Mouse (Mus musculus) intestine, postnatal 0 days (tissue): ENCODE results near the gene Hao1. TPM values are rescaled to one million over a fixed set of nuclear protein-coding genes. Genes with fewer than 3 reads are reported as not detected.

Experiments
- ATAC-seq: fragments of 200-750 bp; cut with Nextera tagmentation; 2 replicates; pipeline ENCODE4 v1.8.0; 2017; ENCODE audit warnings: mild to moderate bottlenecking, moderate TSS enrichment, moderate library complexity
- H3K27ac ChIP-seq: fragments of 300-500 bp; sonication (generic); 2 replicates; pipeline ENCODE4 v1.5.1; 2014; ENCODE audit warnings: mild to moderate bottlenecking, low read depth, low read length, moderate library complexity
- H3K27me3 ChIP-seq: fragments of 300-500 bp; sonication (generic); replicated peaks from 2 replicates; pipeline ENCODE4 v1.6.1; 2014; ENCODE audit warnings: low read length, mixed read lengths; ENCODE audit not compliant: control insufficient read depth, insufficient read depth
- H3K36me3 ChIP-seq: fragments of 300-500 bp; sonication (generic); 2 replicates; pipeline ENCODE4 v1.6.1; 2014; ENCODE audit warnings: mild to moderate bottlenecking, moderate library complexity; ENCODE audit not compliant: control insufficient read depth, insufficient read depth
- H3K4me1 ChIP-seq: fragments of 300-500 bp; sonication (generic); replicated peaks from 2 replicates; pipeline ENCODE4 v1.6.1; 2014; ENCODE audit warnings: antibody characterized with exemption, low read length, mixed read lengths; ENCODE audit not compliant: control insufficient read depth, insufficient read depth
- H3K4me2 ChIP-seq: fragments of 300-500 bp; sonication (generic); replicated peaks from 2 replicates; pipeline ENCODE4 v1.6.1; 2014; ENCODE audit warnings: low read depth, mild to moderate bottlenecking, moderate library complexity
- H3K4me3 ChIP-seq: fragments of 300-500 bp; sonication (generic); 2 replicates; pipeline ENCODE4 v1.5.1; 2014; ENCODE audit warnings: low read depth, low read length
- H3K9ac ChIP-seq: fragments of 300-500 bp; sonication (generic); 2 replicates; pipeline ENCODE4 v1.6.1; 2014; ENCODE audit warnings: mild to moderate bottlenecking, low read depth, low read length
- H3K9me3 ChIP-seq: fragments of 300-500 bp; sonication (generic); 2 replicates; pipeline ENCODE4 v1.6.1; 2016; ENCODE audit warnings: mixed run types; ENCODE audit not compliant: control insufficient read depth
- CTCF ChIP-seq: sonication (generic); IDR thresholded peaks from 2 replicates; pipeline ENCODE4 v1.5.1; 2016; ENCODE audit warnings: low read depth, mild to moderate bottlenecking, control low read depth, antibody characterized with exemption, moderate library complexity
- WGBS: fragments of 180-500 bp; shearing (Covaris S2); extraction: QIAGEN DNeasy Blood & Tissue Kit; methylation state at CpG from one replicate; pipeline ENCODE4 v1.1.7; 2014; 5-methylcytosine and 5-hydroxymethylcytosine counted together
- polyA plus RNA-seq: library from polyadenylated mRNA; unstranded; fragments of >200 nt; fragmentation: Nextera tagmentation; extraction: Ambion mirVana; gene quantifications from 2 replicates; pipeline ENCODE4 v1.2.1, GENCODE M21; 2015

Gene Hao1
- 0.07 and 0.09 TPM in 2 replicates for polyA plus RNA-seq

GRCm38 (mm10) chr2:134554221-134554727, at the start of gene Hao1:
Gene Hao1, minus strand, starts transcription at chr2:134554368.
- no peaks in the 10 kb centered on the region for H3K36me3 ChIP-seq
- 54% methylated on average over 8 of the region's 8 CpGs for WGBS
- H3K9ac ChIP-seq: no peak within 1 kb of the TSS
- H3K4me1 ChIP-seq: no peaks in the 10 kb centered on the region
- no peak within 1 kb of the TSS for H3K27ac ChIP-seq
- no peaks in the 10 kb centered on the region for H3K9me3 ChIP-seq
- no peak within 1 kb of the TSS for H3K4me3 ChIP-seq
- H3K27me3 ChIP-seq: no peaks in the 10 kb centered on the region
- no peak within 1 kb of the TSS for H3K4me2 ChIP-seq
- ATAC-seq: no peak
- no peak for TF ChIP-seq CTCF

- H3K4me2 ChIP-seq: no peak overlapping the region
- H3K36me3 ChIP-seq: no peaks in the 10 kb centered on the region
- no peak overlapping the region for H3K4me3 ChIP-seq
- no peaks in the 10 kb centered on the region for H3K4me1 ChIP-seq
- no peak overlapping the region for H3K27ac ChIP-seq
- H3K9ac ChIP-seq: no peak overlapping the region
- H3K27me3 ChIP-seq: no peaks in the 10 kb centered on the region
- no peaks in the 10 kb centered on the region for H3K9me3 ChIP-seq
- no peak for ATAC-seq
- no peak for TF ChIP-seq CTCF
- 93% methylated on average over 6 of the region's 6 CpGs for WGBS
These were observed 37.0 kb upstream of the Hao1 start for GRCm38 (mm10) chr2:134591081-134591694.

- Histone ChIP-seq H3K9ac (no peak overlapping the region), H3K4me1 (no peaks in the 10 kb centered on the region), H3K27me3 (no peaks in the 10 kb centered on the region), H3K9me3 (no peaks in the 10 kb centered on the region), H3K27ac (no peak overlapping the region), H3K4me3 (no peak overlapping the region), H3K36me3 (no peaks in the 10 kb centered on the region), H3K4me2 (no peak overlapping the region)
- WGBS: 67% methylated on average over 4 of the region's 4 CpGs
- no peak for ATAC-seq
- TF ChIP-seq CTCF: no peak
These were observed 31.1 kb upstream of the Hao1 start for GRCm38 (mm10) chr2:134585243-134585642.

- Histone ChIP-seq H3K9me3 (no peaks in the 10 kb centered on the region), H3K4me2 (no peak overlapping the region), H3K27ac (no peak overlapping the region), H3K9ac (no peak overlapping the region), H3K4me3 (no peak overlapping the region), H3K27me3 (no peaks in the 10 kb centered on the region), H3K36me3 (no peaks in the 10 kb centered on the region), H3K4me1 (no peaks in the 10 kb centered on the region)
- WGBS: 38% methylated on average over 3 of the region's 3 CpGs
- no peak for TF ChIP-seq CTCF
- ATAC-seq: no peak
These were observed 5.3 kb upstream of the Hao1 start for GRCm38 (mm10) chr2:134559422-134559821.

- H3K27ac ChIP-seq: no peak overlapping the region
- no peaks in the 10 kb centered on the region for H3K9me3 ChIP-seq
- no peak for TF ChIP-seq CTCF
- H3K27me3 ChIP-seq: no peaks in the 10 kb centered on the region
- no peak overlapping the region for H3K4me3 ChIP-seq
- H3K36me3 ChIP-seq: no peaks in the 10 kb centered on the region
- no peak overlapping the region for H3K4me2 ChIP-seq
- no peaks in the 10 kb centered on the region for H3K4me1 ChIP-seq
- H3K9ac ChIP-seq: no peak overlapping the region
- no peak for ATAC-seq
These were observed 1.8 kb downstream of the Hao1 start for GRCm38 (mm10) chr2:134552358-134552757.

- H3K27me3 ChIP-seq: no peaks in the 10 kb centered on the region
- peak; percentile 84 for TF ChIP-seq CTCF
- no peak overlapping the region for H3K4me2 ChIP-seq
- no peak overlapping the region for H3K9ac ChIP-seq
- H3K36me3 ChIP-seq: no peaks in the 10 kb centered on the region
- no peaks in the 10 kb centered on the region for H3K4me1 ChIP-seq
- no peak overlapping the region for H3K27ac ChIP-seq
- no peaks in the 10 kb centered on the region for H3K9me3 ChIP-seq
- 19% methylated on average over 4 of the region's 4 CpGs for WGBS
- no peak overlapping the region for H3K4me3 ChIP-seq
- no peak for ATAC-seq
These were observed 4.4 kb downstream of the Hao1 start for GRCm38 (mm10) chr2:134549770-134550169.
